Mouse (Mus musculus): ENCODE data around the gene Add3.

Add3 gene

GRCm38 (mm10) chr19:53225249-53226070 lies 85.2 kb downstream of the Add3 start:
- in situ Hi-C loops (cut with MboI; ENCODE audit: unreplicated experiment in 2 of 2), result loop anchor here in 1 of 2 experiments (25.0 kb wide), 1 partner anchor 412 kb away; no protein-coding TSS in a partner anchor

DNA sequence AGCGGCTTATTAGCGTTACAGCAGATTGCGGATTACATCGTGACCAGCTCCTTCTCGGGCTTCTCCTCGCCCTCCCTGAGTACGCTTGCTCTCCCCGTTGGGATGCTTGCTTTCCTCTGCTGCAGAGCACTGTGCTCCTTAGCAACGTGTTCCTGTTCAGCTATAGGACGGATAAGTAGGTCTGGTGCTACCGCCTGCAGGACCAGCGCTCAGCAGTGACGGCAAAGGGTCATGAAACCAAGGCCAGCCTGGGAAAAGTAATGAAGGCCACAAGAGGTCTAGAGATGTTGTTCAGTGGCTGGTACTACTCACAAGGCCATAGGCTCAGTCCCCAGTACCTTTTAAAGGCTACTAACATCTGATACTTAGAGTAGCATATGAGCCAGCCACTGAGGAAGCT lies 86.4 kb downstream of the Add3 start:
- in situ Hi-C loops (cut with MboI; ENCODE audit: unreplicated experiment in 2 of 2), result loop anchor here in 1 of 2 experiments (25.0 kb wide), 1 partner anchor 411 kb away; no protein-coding TSS in a partner anchor

DNA sequence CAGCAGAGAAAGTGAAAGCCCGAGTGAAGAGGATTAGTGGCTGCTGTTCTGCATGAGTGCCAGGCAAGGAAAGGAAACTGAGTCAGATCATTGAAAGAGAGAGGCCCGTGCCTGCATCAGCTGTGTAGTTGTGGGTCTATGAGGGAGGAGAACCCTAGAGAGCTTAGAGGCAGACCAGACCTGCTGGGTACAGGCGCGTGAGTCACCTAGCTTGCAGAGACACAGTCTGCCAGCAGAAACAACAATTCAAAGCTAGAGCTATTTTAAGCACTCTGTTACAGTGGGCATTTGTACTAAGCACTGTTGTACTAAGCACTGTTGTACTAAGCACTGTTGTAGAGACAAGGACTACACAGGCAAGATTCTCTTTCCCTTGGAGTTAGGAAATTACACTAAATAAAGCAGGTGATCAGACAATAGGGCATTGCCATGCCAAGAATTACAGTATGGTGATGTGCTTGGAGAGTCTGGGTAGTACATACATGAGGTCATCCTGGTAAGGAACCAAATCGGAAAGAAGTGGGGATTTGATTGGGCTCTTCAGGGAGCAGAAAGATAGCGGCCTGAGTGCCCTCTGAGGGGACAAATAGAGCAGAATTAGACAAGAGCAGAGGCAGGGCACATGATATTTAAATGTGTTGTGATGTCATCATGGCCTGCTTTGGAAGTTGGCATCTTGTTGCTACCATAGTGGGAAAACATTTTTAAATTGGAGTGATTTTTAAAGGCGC lies 88.0 kb downstream of the Add3 start:
- in situ Hi-C loops (cut with MboI; ENCODE audit: unreplicated experiment in 2 of 2), result loop anchor here in 1 of 2 experiments (25.0 kb wide), 1 partner anchor 409 kb away; no protein-coding TSS in a partner anchor

GRCm38 (mm10) chr19:53230942-53231815 lies 90.9 kb downstream of the Add3 start:
- in situ Hi-C loops (cut with MboI; ENCODE audit: unreplicated experiment in 2 of 2), result loop anchor here in 1 of 2 experiments (25.0 kb wide), 1 partner anchor 406 kb away; no protein-coding TSS in a partner anchor

GRCm38 (mm10) chr19:53233586-53233985 lies 93.3 kb downstream of the Add3 start:
- in situ Hi-C loops (cut with MboI; ENCODE audit: unreplicated experiment in 2 of 2), result loop anchor here in 1 of 2 experiments (25.0 kb wide), 1 partner anchor 404 kb away; no protein-coding TSS in a partner anchor

DNA sequence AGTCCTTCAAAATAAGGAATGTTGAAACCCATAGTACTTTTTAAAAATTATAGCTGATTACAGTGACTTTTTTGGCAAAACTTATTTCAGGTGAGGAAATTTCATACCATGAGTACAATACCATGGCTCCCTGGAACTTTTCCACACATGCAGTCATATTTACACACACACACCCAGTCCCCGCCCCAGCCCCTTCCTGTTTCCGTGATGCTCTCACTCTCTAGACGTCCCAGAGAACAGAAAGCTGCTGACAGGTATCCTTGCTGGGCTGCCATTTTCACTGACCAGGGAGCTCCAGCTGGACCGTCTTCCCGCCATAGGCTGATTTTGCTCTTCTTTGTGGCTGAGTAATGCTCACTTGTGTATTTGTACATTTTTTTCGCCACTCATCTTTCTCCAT lies 101.6 kb downstream of the Add3 start:
- in situ Hi-C loops (cut with MboI; ENCODE audit: unreplicated experiment in 2 of 2), result loop anchor here (10.0 to 25.0 kb wide), 2 partner anchors 393 to 395 kb away; no protein-coding TSS in a partner anchor

GRCm38 (mm10) chr19:53243956-53244355 lies 103.7 kb downstream of the Add3 start:
- in situ Hi-C loops (cut with MboI; ENCODE audit: unreplicated experiment in 2 of 2), result loop anchor here (10.0 to 25.0 kb wide), 2 partner anchors 391 to 393 kb away; no protein-coding TSS in a partner anchor

- in situ Hi-C loops (cut with MboI; ENCODE audit: unreplicated experiment in 2 of 2), result loop anchor here (5.0 to 25.0 kb wide), 4 partner anchors 80 to 390 kb away; no protein-coding TSS in a partner anchor
These were observed 107.3 kb downstream of the Add3 start for GRCm38 (mm10) chr19:53247558-53247957.

GRCm38 (mm10) chr19:53248023-53248494 lies 107.8 kb downstream of the Add3 start:
- in situ Hi-C loops (cut with MboI; ENCODE audit: unreplicated experiment in 2 of 2), result loop anchor here (5.0 to 25.0 kb wide), 4 partner anchors 79 to 389 kb away; no protein-coding TSS in a partner anchor

DNA sequence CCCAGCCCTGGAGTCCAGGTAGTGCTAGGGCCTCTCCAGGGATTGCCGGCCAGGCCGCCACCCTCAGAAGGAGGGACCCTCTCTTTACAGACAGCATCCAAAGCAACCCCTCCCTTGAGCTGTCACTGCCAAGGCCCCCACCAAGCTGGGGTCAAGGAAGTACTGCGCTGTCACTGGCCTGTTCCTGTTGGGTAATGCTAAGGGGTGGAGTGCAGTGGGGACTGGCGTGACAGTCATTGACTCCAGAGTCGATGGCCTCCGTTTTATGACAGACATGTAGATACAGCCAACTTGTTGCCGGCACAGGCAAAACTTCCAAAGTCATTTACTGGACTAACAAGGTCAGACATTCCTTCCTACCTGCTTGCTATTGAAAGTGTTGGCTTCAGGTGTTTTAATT lies 110.8 kb downstream of the Add3 start:
- in situ Hi-C loops (cut with MboI; ENCODE audit: unreplicated experiment in 2 of 2), result no loop called here

DNA sequence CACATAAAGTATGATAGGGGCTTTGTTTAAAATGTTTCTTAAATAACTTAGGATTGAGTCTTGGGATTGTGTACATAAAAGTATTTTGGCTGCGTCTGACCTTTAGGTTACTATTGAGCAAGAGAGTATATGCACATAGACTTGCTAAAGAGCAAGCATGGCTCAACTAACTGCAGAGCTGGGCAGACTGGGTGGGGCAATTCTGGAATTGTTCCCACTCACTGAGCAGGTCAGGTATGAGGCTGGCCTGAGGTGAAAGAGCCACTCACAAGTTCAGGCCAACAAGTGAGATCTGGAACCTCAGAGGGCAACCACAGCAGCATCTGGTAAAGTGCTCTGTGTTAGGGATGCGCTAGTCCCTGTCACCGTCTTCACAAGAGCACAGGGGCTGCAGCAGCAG lies 111.4 kb downstream of the Add3 start:
- in situ Hi-C loops (cut with MboI; ENCODE audit: unreplicated experiment in 2 of 2), result no loop called here

GRCm38 (mm10) chr19:53252111-53253028 lies 112.1 kb downstream of the Add3 start:
- in situ Hi-C loops (cut with MboI; ENCODE audit: unreplicated experiment in 2 of 2), result no loop called here

GRCm38 (mm10) chr19:53256361-53256760 lies 116.1 kb downstream of the Add3 start:
- in situ Hi-C loops (cut with MboI; ENCODE audit: unreplicated experiment in 2 of 2), result no loop called here

DNA sequence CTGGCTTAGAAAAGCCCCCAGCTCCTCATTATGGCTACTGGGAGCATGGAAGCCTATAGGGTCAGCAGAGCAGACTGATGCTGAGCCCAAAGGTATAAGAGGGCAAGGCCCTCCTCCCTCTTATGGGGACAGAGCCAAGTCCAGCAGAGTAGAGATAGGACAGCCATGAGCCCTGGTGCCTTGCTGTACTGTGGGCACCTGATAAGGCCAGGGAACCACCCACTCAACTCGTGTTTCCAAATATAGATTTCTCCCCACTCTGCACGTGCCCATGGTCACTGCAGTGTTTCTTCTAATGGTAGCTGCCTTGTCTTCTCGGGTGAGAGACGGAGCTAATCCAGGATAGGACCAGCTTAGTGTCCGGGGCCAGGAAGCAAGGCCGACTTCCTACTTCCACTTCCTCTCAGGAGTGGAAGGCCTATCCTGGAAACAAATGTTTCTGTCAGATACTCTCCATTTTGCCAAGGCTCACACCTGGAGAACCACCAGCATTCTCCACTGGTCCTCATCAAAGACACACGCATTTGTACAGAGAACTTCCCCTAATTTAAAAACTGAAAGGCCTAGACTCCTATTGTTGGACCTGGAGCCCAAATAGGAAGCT lies 116.8 kb downstream of the Add3 start:
- in situ Hi-C loops (cut with MboI; ENCODE audit: unreplicated experiment in 2 of 2), result no loop called here

DNA sequence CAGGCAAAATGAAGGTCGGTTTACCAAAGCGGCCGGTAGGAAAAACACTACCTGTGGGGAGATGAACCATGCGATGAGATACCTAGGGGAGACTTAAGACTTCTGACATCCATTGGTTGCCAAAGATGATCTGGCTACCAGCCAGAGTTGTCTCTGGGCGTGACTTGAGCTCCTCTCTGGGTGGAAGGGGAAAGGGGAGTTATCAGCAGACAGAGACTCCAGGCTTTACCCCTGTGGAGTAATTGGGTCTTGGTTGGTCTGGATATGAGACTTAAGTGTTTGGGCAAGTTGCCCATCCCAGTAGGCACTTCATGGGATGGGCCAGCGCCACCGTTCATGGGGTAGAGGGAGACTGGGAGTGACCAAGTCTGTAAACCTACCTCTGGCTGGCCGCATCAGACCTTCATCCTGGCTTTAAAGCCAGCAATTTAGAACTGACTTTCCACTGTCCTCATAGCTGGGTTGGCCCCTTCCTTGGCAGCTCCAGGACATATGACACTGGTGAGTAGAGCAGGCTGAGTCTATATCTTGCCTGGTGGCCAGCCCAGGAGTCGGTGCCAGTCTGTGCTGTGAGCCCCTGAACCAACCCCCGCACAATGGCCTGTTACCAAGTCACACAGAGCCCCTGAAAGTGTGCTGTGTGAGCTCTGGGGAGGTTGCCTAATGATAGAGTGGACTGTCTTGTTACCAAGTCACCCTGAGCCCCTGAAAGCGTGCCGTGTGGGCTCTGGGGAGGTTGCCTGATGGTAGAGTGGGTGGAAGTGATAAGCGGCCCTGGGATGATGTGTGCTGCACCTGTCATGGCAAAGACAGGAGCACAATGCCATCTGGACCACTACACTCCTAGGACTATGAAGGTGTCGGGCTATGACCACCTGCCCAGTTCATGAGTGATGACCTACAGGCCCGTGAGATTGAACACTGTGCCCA lies 117.7 kb downstream of the Add3 start:
- in situ Hi-C loops (cut with MboI; ENCODE audit: unreplicated experiment in 2 of 2), result no loop called here

DNA sequence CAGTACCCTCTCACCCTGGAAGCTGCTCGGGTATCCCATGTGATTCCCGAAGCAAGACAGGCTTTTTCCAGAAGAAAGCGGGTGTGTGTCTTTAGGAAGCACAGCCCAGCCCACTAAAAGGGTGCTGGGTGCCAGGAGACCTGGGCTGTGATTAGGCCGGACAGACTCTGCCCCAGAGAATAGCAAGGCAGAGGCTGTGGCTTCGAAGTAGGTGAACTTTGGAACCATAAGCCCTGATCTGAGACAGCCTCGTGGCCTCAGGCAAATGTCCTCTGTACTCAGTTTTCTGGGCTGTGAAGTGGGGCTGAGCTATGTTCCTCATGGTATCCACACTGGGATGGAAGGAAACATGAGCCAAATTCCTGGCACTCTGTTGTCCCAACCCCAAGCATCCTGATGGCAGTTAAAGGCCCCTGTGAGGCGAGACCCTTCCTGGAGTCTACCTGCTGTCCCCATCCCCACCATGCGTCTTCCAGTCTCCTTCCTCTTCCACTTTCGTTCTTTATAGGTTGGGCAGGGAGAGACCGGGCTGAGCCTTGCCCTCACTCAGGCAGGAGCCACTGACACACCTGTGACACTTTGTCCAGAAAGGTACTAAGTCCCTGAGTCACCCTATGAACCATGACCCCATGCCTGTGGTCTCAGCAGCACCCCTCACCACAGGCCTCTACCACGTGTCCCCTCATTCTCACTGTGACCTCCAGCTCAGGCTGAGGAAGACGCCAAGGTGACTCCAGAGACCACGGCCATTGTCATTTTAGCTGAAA lies 118.7 kb downstream of the Add3 start:
- in situ Hi-C loops (cut with MboI; ENCODE audit: unreplicated experiment in 2 of 2), result no loop called here

- in situ Hi-C loops (cut with MboI; ENCODE audit: unreplicated experiment in 2 of 2), result no loop called here
These were observed 119.3 kb downstream of the Add3 start for GRCm38 (mm10) chr19:53259541-53259940.
